17 mouse cellular contexts compared by ENCODE assay signal in the genomic region with DNA sequence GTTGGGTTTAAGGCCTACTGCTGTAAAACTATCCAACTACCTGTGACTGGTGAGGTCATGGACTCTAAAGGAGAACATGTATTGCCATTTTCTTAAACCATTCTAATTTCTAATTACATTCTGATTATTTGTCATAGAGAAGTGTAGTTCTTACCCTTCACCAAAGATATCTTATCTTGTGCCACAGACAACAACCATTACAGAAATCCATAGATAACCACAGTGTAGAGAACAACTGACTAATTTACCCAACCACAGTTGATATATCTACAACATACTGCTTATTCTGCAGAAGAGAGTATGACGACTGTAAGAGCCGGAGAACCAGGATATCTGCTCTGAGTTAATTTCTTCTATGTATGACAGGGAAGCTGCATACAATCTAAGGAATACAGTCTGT.
"Had no signal": no experiment of that assay in that cellular context is flagged by ENCODE, and none has a peak within 500 bp of the region (broad histone marks: within the 10 kb centered on the region; RNA-seq: fewer than 3 reads in every experiment).

No protein-coding gene starts in this region.

- H3K9me3 ChIP-seq: neural tube, embryonic 12.5 days; neural tube, embryonic 13.5 days; neural tube, embryonic 15.5 days; stomach, embryonic 15.5 days had no signal

- H3K27ac ChIP-seq: neural tube, embryonic 12.5 days; neural tube, embryonic 13.5 days; neural tube, embryonic 15.5 days; stomach, embryonic 15.5 days; stomach, postnatal 0 days had no signal

- H3K9ac ChIP-seq: neural tube, embryonic 12.5 days; neural tube, embryonic 13.5 days; neural tube, embryonic 15.5 days; stomach, embryonic 15.5 days had no signal

- H3K4me3 ChIP-seq: neural tube, embryonic 12.5 days; neural tube, embryonic 13.5 days; neural tube, embryonic 15.5 days; stomach, embryonic 15.5 days had no signal

- H3K4me1 ChIP-seq: neural tube, embryonic 12.5 days; neural tube, embryonic 13.5 days; neural tube, embryonic 15.5 days; stomach, embryonic 15.5 days had no signal

- DNase-seq: retina, postnatal 1 day; right cerebral cortex, adult 18-20 months; right cerebral cortex, postnatal 14 days; right cerebral cortex, postnatal 25 days; right cerebral cortex, postnatal 4 days; spleen, adult 18-20 months; thymus, adult 18-20 months; thymus, adult 2 months; thymus, postnatal 14 days; thymus, postnatal 25 days; thymus, postnatal 36 days; thymus, postnatal 4 days had no signal

- H3K36me3 ChIP-seq: neural tube, embryonic 12.5 days; neural tube, embryonic 13.5 days; neural tube, embryonic 15.5 days; stomach, embryonic 15.5 days had no signal

- H3K27me3 ChIP-seq: neural tube, embryonic 12.5 days; neural tube, embryonic 13.5 days; neural tube, embryonic 15.5 days; stomach, embryonic 15.5 days had no signal
